Mouse (Mus musculus) testis, adult 2 months (tissue): ENCODE data around the gene Dctpp1.

Experiments used
- CTCF ChIP-seq: fragments of 200-500 bp; IDR thresholded peaks from 2 replicates; pipeline ENCODE4 v1.5.1; 2012; ENCODE audit warnings: low read depth, mild to moderate bottlenecking, inconsistent platforms, low read length, moderate library complexity; ENCODE audit not compliant: control insufficient read depth, insufficient read depth, insufficient replicate concordance
- POLR2A ChIP-seq: fragments of 200-500 bp; IDR thresholded peaks from 2 replicates; pipeline ENCODE4 v1.6.1; 2012; ENCODE audit warnings: low read depth, mild to moderate bottlenecking, inconsistent platforms, low read length, moderate library complexity; ENCODE audit not compliant: control insufficient read depth

DNA sequence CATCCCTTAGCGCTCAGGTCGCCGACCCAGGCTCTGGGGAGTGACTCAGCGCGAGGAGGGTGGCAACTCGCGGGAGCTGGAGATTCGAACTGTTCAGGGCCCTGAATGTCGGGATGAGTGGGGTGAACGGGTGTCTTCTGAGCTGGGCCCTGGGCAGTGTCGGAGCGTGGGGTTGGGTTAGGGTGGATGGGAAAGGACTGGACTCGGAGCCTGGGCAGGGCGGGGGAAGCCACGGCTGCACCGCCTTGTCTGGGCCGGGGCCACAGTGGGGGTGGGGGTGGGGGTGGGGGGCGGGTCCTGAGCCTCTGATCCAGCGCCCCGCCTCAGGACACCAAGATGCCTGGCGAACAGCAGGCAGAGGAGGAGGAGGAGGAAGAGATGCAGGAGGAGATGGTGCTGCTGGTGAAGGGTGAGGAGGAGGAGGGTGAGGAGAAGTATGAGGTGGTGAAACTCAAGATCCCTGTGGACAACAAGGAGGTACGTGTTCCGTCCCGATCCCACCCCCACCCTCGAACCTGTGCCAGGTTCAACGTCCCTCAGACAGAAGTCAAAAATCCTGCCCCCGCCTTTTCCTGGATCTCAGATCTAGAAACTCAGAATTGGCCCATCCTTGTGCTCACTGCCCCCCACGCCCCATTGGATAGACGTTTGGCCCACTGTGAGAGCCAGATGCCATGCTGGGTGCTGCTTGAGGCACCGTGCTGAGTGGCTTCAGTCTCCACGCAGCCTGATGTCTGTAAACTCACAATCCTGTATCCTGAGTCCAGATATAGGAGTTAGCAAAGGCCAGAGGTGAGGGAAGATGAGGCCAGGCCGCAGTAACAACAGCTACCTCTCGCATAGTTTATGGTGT lies 15.6 kb downstream of the Dctpp1 start:
- no peak for TF ChIP-seq CTCF
- no peak for TF ChIP-seq POLR2A
